Mouse (Mus musculus): ENCODE results near the gene Smyd3. TPM values are rescaled to one million over a fixed set of nuclear protein-coding genes. Genes with fewer than 3 reads are reported as not detected.

Smyd3 gene
- polyA plus RNA-seq (2015; fragmentation: Illumina TruSeq; extraction: RNeasy Lipid Tissue Mini Kit (QIAGEN cat#74804); ENCODE audit: insufficient read depth, low read depth, low replicate concordance) = 1.3 TPM

GRCm38 (mm10) chr1:179517713-179518465 is at the start of gene Smyd3:
TSS of gene Smyd3 (minus strand) at chr1:179518041.

GRCm38 (mm10) chr1:179545768-179546550 is 28.1 kb upstream of the Smyd3 start, which contains the start of the genes Tfb2m and Cnst:
TSS of gene Tfb2m (minus strand) at chr1:179546267.
TSS of gene Cnst (plus strand) at chr1:179546370.

Other genes with a start within 250 kb of the Smyd3 start
- gene Tfb2m, start 28.2 kb upstream of the Smyd3 start, polyA plus RNA-seq (2015; fragmentation: Illumina TruSeq; extraction: RNeasy Lipid Tissue Mini Kit (QIAGEN cat#74804); ENCODE audit: insufficient read depth, low read depth, low replicate concordance) = 8.9 TPM
- gene Cnst, start 28.3 kb upstream of the Smyd3 start, polyA plus RNA-seq (2015; fragmentation: Illumina TruSeq; extraction: RNeasy Lipid Tissue Mini Kit (QIAGEN cat#74804); ENCODE audit: insufficient read depth, low read depth, low replicate concordance) = 3.9 TPM
- 4.7 TPM for gene Sccpdh, start 150.2 kb upstream of the Smyd3 start, polyA plus RNA-seq (2015; fragmentation: Illumina TruSeq; extraction: RNeasy Lipid Tissue Mini Kit (QIAGEN cat#74804); ENCODE audit: insufficient read depth, low read depth, low replicate concordance)
- gene Kif28, start 227.2 kb upstream of the Smyd3 start, polyA plus RNA-seq (2015; fragmentation: Illumina TruSeq; extraction: RNeasy Lipid Tissue Mini Kit (QIAGEN cat#74804); ENCODE audit: insufficient read depth, low read depth, low replicate concordance) = not detected

Data from pancreas, adult 10 weeks (tissue).